In genomic region chr1:42915062-42915461, GRCm38 (mm10) we compare ENCODE assay signal across 9 mouse cellular contexts. TPM values are rescaled to one million over a fixed set of nuclear protein-coding genes. Genes with fewer than 3 reads are reported as not detected.
DNase-seq lines count a peak whose midpoint lies in the region; ATAC-seq lines count a peak whose summit lies in the region.
"Had no signal": no experiment of that assay in that cellular context is flagged by ENCODE, and none has a peak within 500 bp of the region (broad histone marks: within the 10 kb centered on the region; RNA-seq: fewer than 3 reads in every experiment).

No protein-coding gene starts in this region.

- no peak overlapping the region for H3K27ac ChIP-seq in hindbrain, embryonic 11.5 days (ENCODE audit: low read depth, low read length)
- no peak overlapping the region for H3K27ac ChIP-seq in hindbrain, embryonic 10.5 days
- no peak overlapping the region for H3K27ac ChIP-seq in hindbrain, embryonic 16.5 days (ENCODE audit: low read depth, low read length)
- H3K27ac ChIP-seq: limb, embryonic 15.5 days had no signal

- H3K9me3 ChIP-seq in hindbrain, embryonic 11.5 days (ENCODE audit: control insufficient read depth, low read length): no peaks in the 10 kb centered on the region
- H3K9me3 ChIP-seq in hindbrain, embryonic 10.5 days: no peaks in the 10 kb centered on the region
- no peaks in the 10 kb centered on the region for H3K9me3 ChIP-seq in hindbrain, embryonic 16.5 days (ENCODE audit: control insufficient read depth, low read length)
- H3K9me3 ChIP-seq: limb, embryonic 15.5 days had no signal

- H3K36me3 ChIP-seq in hindbrain, embryonic 11.5 days (ENCODE audit: control insufficient read depth, insufficient read depth, low read length): no peaks in the 10 kb centered on the region
- H3K36me3 ChIP-seq in hindbrain, embryonic 10.5 days: no peaks in the 10 kb centered on the region
- no peaks in the 10 kb centered on the region for H3K36me3 ChIP-seq in hindbrain, embryonic 16.5 days (ENCODE audit: control insufficient read depth, insufficient read depth, low read length)
- H3K36me3 ChIP-seq: limb, embryonic 15.5 days had no signal

- H3K4me2 ChIP-seq in hindbrain, embryonic 11.5 days (replicated peaks; ENCODE audit: low read depth, low read length): no peak overlapping the region
- no peak overlapping the region for H3K4me2 ChIP-seq in hindbrain, embryonic 16.5 days (ENCODE audit: low read length)
- H3K4me2 ChIP-seq: limb, embryonic 15.5 days had no signal

- H3K27me3 ChIP-seq in hindbrain, embryonic 11.5 days (ENCODE audit: control insufficient read depth, insufficient read depth, low read length): no peaks in the 10 kb centered on the region
- H3K27me3 ChIP-seq in hindbrain, embryonic 10.5 days (ENCODE audit: insufficient read depth, poor library complexity, severe bottlenecking): no peaks in the 10 kb centered on the region
- no peaks in the 10 kb centered on the region for H3K27me3 ChIP-seq in hindbrain, embryonic 16.5 days (replicated peaks; ENCODE audit: control insufficient read depth, insufficient read depth, low read length)
- H3K27me3 ChIP-seq: limb, embryonic 15.5 days had no signal

- DNase-seq in hindbrain, embryonic 11.5 days (ENCODE audit: low spot score): peak; percentile 47
- DNase-seq in hindbrain, embryonic 10.5 days (ENCODE audit: low spot score): no peak
- peak; percentile 7 for DNase-seq in CD4-positive helper T cell, adult 2 months (ENCODE audit: low read depth, low spot score)
- peak; percentile 41 for DNase-seq in adipocyte (ENCODE audit: low spot score)
- peak; percentile 26 for DNase-seq in retina, adult 2 months (ENCODE audit: low read depth, low spot score)
- no peak for DNase-seq in frontal cortex, postnatal 25 days (ENCODE audit: low spot score in 2 of 2)

- ATAC-seq in hindbrain, embryonic 11.5 days (ENCODE audit: low FRiP score): peak; percentile 77
- ATAC-seq in hindbrain, embryonic 16.5 days: peak; percentile 89
- no peak for ATAC-seq in monocyte, adult 5-6 weeks (replicated peaks; ENCODE audit: insufficient number of reproducible peaks, low FRiP score, low TSS enrichment, poor library complexity, severe bottlenecking)

- H3K4me3 ChIP-seq in hindbrain, embryonic 11.5 days (ENCODE audit: low read depth, low read length): no peak overlapping the region
- H3K4me3 ChIP-seq in hindbrain, embryonic 10.5 days: no peak overlapping the region
- H3K4me3 ChIP-seq in hindbrain, embryonic 16.5 days (ENCODE audit: low read length): no peak overlapping the region
- H3K4me3 ChIP-seq: limb, embryonic 15.5 days had no signal

- 13% methylated on average over 4 of the region's 4 CpGs for WGBS in hindbrain, embryonic 11.5 days
- WGBS in hindbrain, embryonic 10.5 days: 17% methylated on average over 4 of the region's 4 CpGs
- 12% methylated on average over 4 of the region's 4 CpGs for WGBS in hindbrain, embryonic 16.5 days

- no peak overlapping the region for H3K9ac ChIP-seq in hindbrain, embryonic 11.5 days (ENCODE audit: low read depth, low read length)
- H3K9ac ChIP-seq in hindbrain, embryonic 16.5 days (ENCODE audit: low read depth, low read length): no peak overlapping the region
- H3K9ac ChIP-seq: limb, embryonic 15.5 days had no signal

- H3K4me1 ChIP-seq in hindbrain, embryonic 11.5 days (replicated peaks; ENCODE audit: control insufficient read depth, insufficient read depth, low read length): no peaks in the 10 kb centered on the region
- H3K4me1 ChIP-seq in hindbrain, embryonic 10.5 days (replicated peaks): peaks cover 15% of the 10 kb centered on the region
- no peaks in the 10 kb centered on the region for H3K4me1 ChIP-seq in hindbrain, embryonic 16.5 days (ENCODE audit: control insufficient read depth, insufficient read depth, low read depth, low read length)

RNA-seq across cellular contexts. Expression of gene Gpr45, which starts 37.6 kb away (rescaled TPM):
- polyA plus RNA-seq in hindbrain, embryonic 11.5 days (2014; fragmentation: Nextera tagmentation; extraction: Ambion mirVana): 15.2 and 15.7 TPM in 2 replicates
- 13.0 and 13.1 TPM in 2 replicates for polyA plus RNA-seq in hindbrain, embryonic 10.5 days (2016; fragmentation: Nextera tagmentation; extraction: Ambion mirVana)
- polyA plus RNA-seq in hindbrain, embryonic 16.5 days (2015; fragmentation: Nextera tagmentation; extraction: Ambion mirVana): 10.9 and 12.5 TPM in 2 replicates
- total RNA-seq in monocyte, adult 5-6 weeks (2017): not detected in 3 replicates

Comparison
In these comparisons a context has a peak if more than half of its experiments do, and no peak if none do; other contexts are left out.
1. DNase-seq: peak in hindbrain, embryonic 11.5 days (single experiment), CD4-positive helper T cell, adult 2 months (single experiment), adipocyte (single experiment) and retina, adult 2 months (single experiment); none in hindbrain, embryonic 10.5 days (single experiment) and frontal cortex, postnatal 25 days (0 of 2).